Mouse (Mus musculus): ENCODE measurements around the gene Sprr2a2.
A peak's percentile ranks its signal among the peaks of the same experiment; 100 is the strongest.
"Not testable (repeated sequence)": the region's sequence is repeated elsewhere in the genome, so short reads cannot be mapped to it uniquely, and the experiment has no call there.

Sprr2a2 gene

GRCm38 (mm10) chr3:92215569-92215968, at the start of gene Sprr2a2, which contains the start of gene Sprr2a1:
TSS of gene Sprr2a2 (plus strand) at chr3:92215920.
TSS of gene Sprr2a1 (plus strand) at chr3:92215799.
- not testable (repeated sequence) for DNase-seq

GRCm38 (mm10) chr3:92169847-92170246, 45.9 kb upstream of the Sprr2a2 start:
- DNase-seq, result peak; percentile 9

- DNase-seq, result no peak
These were observed 38.8 kb upstream of the Sprr2a2 start for GRCm38 (mm10) chr3:92176880-92177279.

- no peak for DNase-seq
These were observed 20.1 kb upstream of the Sprr2a2 start for GRCm38 (mm10) chr3:92195512-92196200.

DNA sequence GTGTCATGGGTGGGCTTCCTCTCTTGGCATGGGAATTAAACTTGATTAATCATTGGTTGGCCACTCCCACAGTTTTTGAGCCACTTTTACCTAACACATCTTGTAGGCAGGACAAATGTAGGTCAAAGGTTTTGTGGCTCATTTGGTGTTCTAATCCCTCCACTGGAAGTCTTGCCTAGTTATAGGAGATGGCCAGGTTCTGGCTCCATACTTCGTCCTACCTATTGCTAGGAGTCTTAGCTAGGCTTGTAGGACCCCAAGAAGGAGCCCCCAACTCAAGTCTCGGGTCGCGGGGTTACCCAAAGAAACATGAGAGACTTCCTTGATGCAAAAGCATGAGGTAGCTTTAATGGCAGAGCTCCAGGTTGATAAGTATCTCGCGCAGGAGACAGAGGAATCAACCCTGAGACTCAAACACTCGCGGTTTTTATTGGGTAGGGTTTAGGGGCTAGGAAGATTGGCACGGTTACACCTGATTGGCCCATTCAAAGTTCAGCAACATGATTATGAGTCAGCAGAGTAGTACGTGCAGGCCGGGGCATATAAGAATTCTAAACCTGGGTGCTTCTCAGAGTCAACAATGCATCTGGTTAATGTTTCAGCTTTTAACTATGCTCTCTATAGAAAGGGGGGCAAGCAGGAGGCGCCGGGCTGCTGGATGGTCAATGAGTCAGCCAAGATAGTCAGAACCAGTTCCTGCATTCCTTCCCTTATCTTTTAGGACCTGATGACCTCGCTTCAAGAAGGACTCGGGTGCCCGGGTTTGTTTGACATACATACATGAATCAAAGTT, 4.4 kb upstream of the Sprr2a2 start:
- not testable (repeated sequence) for DNase-seq

- DNase-seq, result not testable (repeated sequence)
These were observed 3.7 kb upstream of the Sprr2a2 start for GRCm38 (mm10) chr3:92212059-92212458.

GRCm38 (mm10) chr3:92213651-92214050, 2.1 kb upstream of the Sprr2a2 start:
- not testable (repeated sequence) for DNase-seq

- not testable (repeated sequence) for DNase-seq
These were observed 3.3 kb downstream of the Sprr2a2 start for GRCm38 (mm10) chr3:92219031-92219430.

- not testable (repeated sequence) for DNase-seq
These were observed 8.0 kb downstream of the Sprr2a2 start for GRCm38 (mm10) chr3:92223708-92224107.

DNA sequence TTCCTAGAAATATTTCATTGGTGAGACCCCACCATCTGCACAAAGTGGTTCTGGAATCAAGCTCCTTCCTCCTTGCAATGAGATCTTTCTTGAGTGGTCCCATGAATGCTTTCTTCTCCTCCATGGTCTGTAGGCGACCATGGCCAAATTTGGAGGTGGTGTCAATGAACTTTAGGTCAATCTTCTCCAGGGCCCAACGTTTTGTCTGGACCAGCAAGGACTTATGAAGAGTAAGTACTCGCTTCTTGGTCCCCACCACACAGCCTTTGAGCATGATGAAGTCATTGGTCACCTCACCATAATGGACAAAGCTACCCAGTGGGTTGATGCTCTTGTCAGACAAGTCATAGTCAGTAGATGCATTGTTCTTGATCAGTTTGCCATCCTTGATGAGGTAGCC, 11.7 kb downstream of the Sprr2a2 start:
- DNase-seq, result not testable (repeated sequence)

- DNase-seq, result not testable (repeated sequence)
These were observed 20.9 kb downstream of the Sprr2a2 start for GRCm38 (mm10) chr3:92236463-92237189.

DNA sequence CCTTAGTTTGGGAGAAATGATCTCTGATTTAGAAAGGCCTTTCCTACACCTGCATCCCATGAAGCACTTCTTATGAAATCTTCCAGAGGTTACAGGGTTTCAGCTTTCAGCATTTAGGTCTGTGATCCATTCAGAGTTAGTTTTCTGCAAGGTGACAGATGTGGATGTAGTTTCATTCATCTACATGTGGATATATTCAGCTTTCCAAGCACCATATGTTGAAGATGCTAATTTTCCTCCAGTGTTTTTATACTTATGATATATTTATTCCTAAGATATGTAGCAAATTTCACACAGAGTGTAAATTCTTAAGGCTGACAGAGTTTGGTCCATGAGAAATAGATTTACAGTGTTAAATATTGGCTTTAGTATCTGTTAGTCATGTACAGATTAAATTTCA, 23.0 kb downstream of the Sprr2a2 start:
- DNase-seq, result not testable (repeated sequence)

- not testable (repeated sequence) for DNase-seq
These were observed 23.5 kb downstream of the Sprr2a2 start for GRCm38 (mm10) chr3:92239197-92239596.

GRCm38 (mm10) chr3:92244833-92245232, 29.1 kb downstream of the Sprr2a2 start:
- not testable (repeated sequence) for DNase-seq

DNA sequence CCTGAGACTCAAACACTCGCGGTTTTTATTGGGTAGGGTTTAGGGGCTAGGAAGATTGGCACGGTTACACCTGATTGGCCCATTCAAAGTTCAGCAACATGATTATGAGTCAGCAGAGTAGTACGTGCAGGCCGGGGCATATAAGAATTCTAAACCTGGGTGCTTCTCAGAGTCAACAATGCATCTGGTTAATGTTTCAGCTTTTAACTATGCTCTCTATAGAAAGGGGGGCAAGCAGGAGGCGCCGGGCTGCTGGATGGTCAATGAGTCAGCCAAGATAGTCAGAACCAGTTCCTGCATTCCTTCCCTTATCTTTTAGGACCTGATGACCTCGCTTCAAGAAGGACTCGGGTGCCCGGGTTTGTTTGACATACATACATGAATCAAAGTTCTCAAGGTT, 30.5 kb downstream of the Sprr2a2 start:
- DNase-seq, result not testable (repeated sequence)

DNA sequence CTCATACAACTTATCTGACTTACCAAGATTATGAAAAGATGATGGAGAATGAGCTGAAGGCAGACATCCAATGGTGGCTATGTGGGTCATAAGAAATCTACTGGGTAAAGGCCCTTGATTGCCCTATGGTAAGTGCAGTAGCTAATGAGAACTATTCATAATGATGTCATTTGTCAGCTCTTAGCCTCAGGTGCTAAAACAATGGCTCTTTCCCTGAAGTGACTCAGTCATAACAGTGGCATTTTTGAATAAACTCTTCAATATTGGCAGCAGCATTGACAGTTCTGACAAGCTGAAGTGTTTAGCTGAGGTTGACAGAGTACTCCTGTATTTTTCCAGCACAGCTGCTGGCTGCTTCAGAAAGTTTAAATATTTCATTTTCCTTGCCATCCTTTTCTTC, 32.8 kb downstream of the Sprr2a2 start:
- not testable (repeated sequence) for DNase-seq

GRCm38 (mm10) chr3:92250450-92250849, 34.7 kb downstream of the Sprr2a2 start:
- not testable (repeated sequence) for DNase-seq

GRCm38 (mm10) chr3:92253860-92254259, 38.1 kb downstream of the Sprr2a2 start:
- DNase-seq, result not testable (repeated sequence)

- not testable (repeated sequence) for DNase-seq
These were observed 42.8 kb downstream of the Sprr2a2 start for GRCm38 (mm10) chr3:92258526-92258925.

GRCm38 (mm10) chr3:92263462-92263861, 47.7 kb downstream of the Sprr2a2 start:
- DNase-seq, result not testable (repeated sequence)

DNA sequence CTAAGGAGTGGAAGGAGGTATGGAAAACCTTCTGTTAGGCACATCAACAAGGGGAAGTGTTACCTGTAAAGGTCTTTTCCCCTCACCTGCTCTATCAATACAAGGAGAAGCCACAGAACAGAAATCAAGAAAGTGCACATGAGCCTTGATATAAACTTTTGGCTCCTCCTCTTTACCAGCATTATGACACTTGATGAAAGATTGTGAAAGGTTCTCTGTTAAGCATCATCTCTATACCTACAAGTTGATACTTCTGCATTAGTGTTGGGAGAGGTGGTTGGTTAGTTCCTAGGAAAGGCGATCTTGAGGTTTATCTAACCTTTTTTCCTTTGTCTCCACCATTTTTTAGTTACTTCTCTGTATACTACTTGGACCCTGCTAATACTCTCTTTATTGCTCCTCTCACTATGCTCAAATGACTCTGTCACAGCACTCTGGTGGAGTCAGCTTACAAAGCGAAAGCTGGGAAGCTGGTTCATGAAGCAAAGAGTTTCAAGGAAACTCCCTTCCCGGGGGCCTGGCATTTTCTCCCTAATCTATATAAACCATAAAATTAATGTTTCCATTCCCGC, 55.8 kb downstream of the Sprr2a2 start:
- not testable (repeated sequence) for DNase-seq

DNA sequence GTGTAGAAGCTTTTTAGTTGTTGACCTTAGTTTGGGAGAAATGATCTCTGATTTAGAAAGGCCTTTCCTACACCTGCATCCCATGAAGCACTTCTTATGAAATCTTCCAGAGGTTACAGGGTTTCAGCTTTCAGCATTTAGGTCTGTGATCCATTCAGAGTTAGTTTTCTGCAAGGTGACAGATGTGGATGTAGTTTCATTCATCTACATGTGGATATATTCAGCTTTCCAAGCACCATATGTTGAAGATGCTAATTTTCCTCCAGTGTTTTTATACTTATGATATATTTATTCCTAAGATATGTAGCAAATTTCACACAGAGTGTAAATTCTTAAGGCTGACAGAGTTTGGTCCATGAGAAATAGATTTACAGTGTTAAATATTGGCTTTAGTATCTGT, 57.8 kb downstream of the Sprr2a2 start:
- DNase-seq, result not testable (repeated sequence)

DNA sequence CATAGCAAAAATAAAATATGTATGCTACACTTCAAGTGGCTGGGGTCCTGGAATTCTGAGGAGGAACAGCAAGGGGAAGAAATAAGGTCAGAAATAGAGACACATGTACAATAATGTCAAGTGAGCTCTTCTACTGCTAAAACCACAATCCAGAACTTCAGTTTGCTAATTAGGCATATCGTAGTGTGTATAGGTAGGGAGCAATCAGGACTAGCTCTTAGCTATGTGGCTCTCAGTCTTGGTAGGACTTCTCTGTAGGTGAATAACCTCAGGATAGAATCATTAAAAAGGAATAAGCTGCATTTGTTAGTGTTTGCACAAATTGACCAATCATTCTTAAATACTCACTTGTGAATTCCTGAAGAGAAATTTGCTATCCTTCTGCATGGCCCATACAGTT, 58.3 kb downstream of the Sprr2a2 start:
- not testable (repeated sequence) for DNase-seq

All from kidney, adult 9 months (tissue).